Mouse (Mus musculus): ENCODE data around the gene Bhlhe23. TPM values are rescaled to one million over a fixed set of nuclear protein-coding genes. Genes with fewer than 3 reads are reported as not detected.

Gene Bhlhe23
- total and polyA plus RNA-seq, 3 experiments: not detected

- Histone ChIP-seq H3K9ac (ENCODE audit: control insufficient read depth, low read depth, low read length, poor library complexity, severe bottlenecking) (peak overlapping the region; percentile 4), H3K9me3 (replicated peaks; ENCODE audit: insufficient read depth, low read length) (no peaks in the 10 kb centered on the region), H3K79me2 (ENCODE audit: control insufficient read depth, insufficient read depth, low read length, poor library complexity) (no peaks in the 10 kb centered on the region), H3K36me3 (ENCODE audit: control insufficient read depth in 1 of 2, insufficient read depth in 2 of 2, low read length in 2 of 2) (peaks cover 0 to 30% of the 10 kb centered on the region in 2 experiments; a peak in 2 of 4 replicates), H3K4me1 (ENCODE audit: control insufficient read depth in 1 of 2, insufficient read depth in 2 of 2, low read length in 2 of 2) (peaks cover 15 to 37% of the 10 kb centered on the region in 2 experiments), H3K27me3 (ENCODE audit: control insufficient read depth in 1 of 2, insufficient read depth in 2 of 2, low read length in 2 of 2) (no peaks in the 10 kb centered on the region), H3K27ac (ENCODE audit: control insufficient read depth, low read depth, low read length) (peak overlapping the region; percentile 53), H3K4me3 (ENCODE audit: control insufficient read depth in 1 of 2, insufficient read depth in 1 of 2, low read depth in 2 of 2, low read length in 2 of 2) (peak overlapping the region; percentile 5 to 40; a peak in 1 of 4 replicates)
- no peak for TF ChIP-seq ZKSCAN1 (IDR thresholded peaks at IDR 0.05; ENCODE audit: low read depth, low read length)
- no peak for TF ChIP-seq MXI1 (IDR thresholded peaks at IDR 0.05; ENCODE audit: low read depth, low read length)
- TF ChIP-seq USF1 (IDR thresholded peaks at IDR 0.05; ENCODE audit: low read depth, low read length): peak; percentile 59
- TF ChIP-seq USF2 (IDR thresholded peaks at IDR 0.05; ENCODE audit: borderline replicate concordance in 1 of 2, insufficient read depth in 1 of 2, low read depth in 1 of 2, low read length in 2 of 2): no peak
- no peak for TF ChIP-seq TCF12 (IDR thresholded peaks at IDR 0.05; ENCODE audit: low read depth, low read length)
- TF ChIP-seq NRF1 (IDR thresholded peaks at IDR 0.05; ENCODE audit: insufficient read depth, low read depth, low read length, poor library complexity, severe bottlenecking): no peak
- no peak for TF ChIP-seq MEF2A (IDR thresholded peaks at IDR 0.05; ENCODE audit: extremely low read depth, insufficient replicate concordance, low read depth, low read length, poor library complexity, severe bottlenecking)
- peak; percentile 66 for DNase-seq (ENCODE audit: low read depth, low spot score)
These were observed 44.7 kb downstream of the Bhlhe23 start for GRCm38 (mm10) chr2:180731984-180732383.

- Histone ChIP-seq H3K27me3 (ENCODE audit: control insufficient read depth in 1 of 2, insufficient read depth in 2 of 2, low read length in 2 of 2) (no peaks in the 10 kb centered on the region), H3K4me1 (ENCODE audit: control insufficient read depth in 1 of 2, insufficient read depth in 2 of 2, low read length in 2 of 2) (peaks cover 22 to 43% of the 10 kb centered on the region in 2 experiments), H3K9ac (ENCODE audit: control insufficient read depth, low read depth, low read length, poor library complexity, severe bottlenecking) (peak overlapping the region; percentile 50), H3K36me3 (ENCODE audit: control insufficient read depth in 1 of 2, insufficient read depth in 2 of 2, low read length in 2 of 2) (peaks cover 0 to 38% of the 10 kb centered on the region in 2 experiments; a peak in 2 of 4 replicates), H3K79me2 (ENCODE audit: control insufficient read depth, insufficient read depth, low read length, poor library complexity) (no peaks in the 10 kb centered on the region; the same call in 1 of the 2 replicates), H3K27ac (ENCODE audit: control insufficient read depth, low read depth, low read length) (peak overlapping the region; percentile 53), H3K4me3 (ENCODE audit: control insufficient read depth in 1 of 2, insufficient read depth in 1 of 2, low read depth in 2 of 2, low read length in 2 of 2) (no peak overlapping the region; a peak in 1 of 4 replicates), H3K9me3 (replicated peaks; ENCODE audit: insufficient read depth, low read length) (no peaks in the 10 kb centered on the region)
- TF ChIP-seq MYC (IDR thresholded peaks at IDR 0.05; ENCODE audit: low read depth, low read length) (no peak), POLR2A (IDR thresholded peaks at IDR 0.05; ENCODE audit: control insufficient read depth in 1 of 2, insufficient read depth in 1 of 2, low read depth in 1 of 2, low read length in 2 of 2, poor library complexity in 1 of 2) (no peak), RAD21 (IDR thresholded peaks at IDR 0.05; ENCODE audit: low read depth, low read length) (no peak), CHD1 (IDR thresholded peaks at IDR 0.05; ENCODE audit: low read depth, low read length) (no peak), MXI1 (IDR thresholded peaks at IDR 0.05; ENCODE audit: low read depth, low read length) (no peak), NELFE (IDR thresholded peaks at IDR 0.05; ENCODE audit: low read depth, low read length) (0 out of 2 replicates have a peak, but pooled peaks have one; percentile 19), RCOR1 (IDR thresholded peaks at IDR 0.05; ENCODE audit: low read depth, low read length) (0 out of 2 replicates have a peak, but pooled peaks have one; percentile 17), GATA1 (IDR thresholded peaks at IDR 0.05; ENCODE audit: low read depth, low read length) (no peak), ELF1 (IDR thresholded peaks at IDR 0.05; ENCODE audit: low read depth, low read length) (peak; percentile 49; the same call in 1 of the 2 replicates), EP300 (IDR thresholded peaks at IDR 0.05; ENCODE audit: low read depth in 1 of 2, low read length in 2 of 2) (0 out of 4 replicates have a peak, but pooled peaks of 1 of the 2 experiments have one; percentile 34), SIN3A (IDR thresholded peaks at IDR 0.05; ENCODE audit: low read length) (peak; percentile 38; the same call in 1 of the 2 replicates), ETS1 (IDR thresholded peaks at IDR 0.05; ENCODE audit: low read depth, low read length) (0 out of 2 replicates have a peak, but pooled peaks have one; percentile 20)
- DNase-seq (ENCODE audit: low read depth, low spot score): peak; percentile 83
These were observed 45.7 kb downstream of the Bhlhe23 start for GRCm38 (mm10) chr2:180731036-180731435.

Data from MEL (cell line).